Comparison of ENCODE assay signal across 24 mouse cellular contexts in genomic region chr9:65514431-65514830, GRCm38 (mm10). TPM values are rescaled to one million over a fixed set of nuclear protein-coding genes. Genes with fewer than 3 reads are reported as not detected.
DNase-seq lines count a peak whose midpoint lies in the region; ATAC-seq and TF ChIP-seq lines count a peak whose summit lies in the region.
"Had no signal": no experiment of that assay in that cellular context is flagged by ENCODE, and none has a peak within 500 bp of the region (broad histone marks: within the 10 kb centered on the region; RNA-seq: fewer than 3 reads in every experiment).

No protein-coding gene starts in this region.

- 72% methylated on average over 8 of the region's 8 CpGs for WGBS in hindbrain, embryonic 10.5 days
- 61% methylated on average over 8 of the region's 8 CpGs for WGBS in hindbrain, embryonic 13.5 days
- 67% methylated on average over 8 of the region's 8 CpGs for WGBS in midbrain, embryonic 13.5 days
- 73% methylated on average over 8 of the region's 8 CpGs for WGBS in midbrain, embryonic 11.5 days
- 68% methylated on average over 8 of the region's 8 CpGs for WGBS in embryonic facial prominence, embryonic 10.5 days
- 47% methylated on average over 8 of the region's 8 CpGs for WGBS in hindbrain, postnatal 0 days
- 75% methylated on average over 8 of the region's 8 CpGs for WGBS in forebrain, embryonic 11.5 days

- H3K27ac ChIP-seq in hindbrain, embryonic 10.5 days: peak overlapping the region; percentile 72
- no peak overlapping the region for H3K27ac ChIP-seq in hindbrain, embryonic 13.5 days
- H3K27ac ChIP-seq in midbrain, embryonic 13.5 days: no peak overlapping the region; the same call in 1 of the 2 replicates
- H3K27ac ChIP-seq in midbrain, embryonic 11.5 days (ENCODE audit: low read depth, low read length): no peak overlapping the region
- H3K27ac ChIP-seq in embryonic facial prominence, embryonic 10.5 days (replicated peaks): 0 out of 2 replicates have a peak overlapping the region, but pooled peaks have one; percentile 5
- peak overlapping the region; percentile 34 for H3K27ac ChIP-seq in hindbrain, postnatal 0 days
- H3K27ac ChIP-seq in forebrain, embryonic 11.5 days (ENCODE audit: low read depth, low read length): no peak overlapping the region
- H3K27ac ChIP-seq: heart, embryonic 13.5 days; kidney, embryonic 15.5 days; limb, embryonic 13.5 days; liver, embryonic 13.5 days had no signal

- no peak for DNase-seq in hindbrain, embryonic 10.5 days (ENCODE audit: low spot score)
- DNase-seq in midbrain, embryonic 11.5 days (ENCODE audit: low spot score, missing footprints): no peak
- no peak for DNase-seq in embryonic facial prominence, embryonic 10.5 days (ENCODE audit: low spot score)
- no peak for DNase-seq in hindbrain, postnatal 0 days (ENCODE audit: low spot score)
- no peak for DNase-seq in adrenal gland, postnatal 10 days
- no peak for DNase-seq in forebrain, embryonic 11.5 days (ENCODE audit: low spot score)
- DNase-seq: adrenal gland, postnatal 36 days; gastrocnemius, postnatal 25 days; heart, adult 18-20 months; heart, postnatal 14 days; kidney, adult 11 months; kidney, postnatal 36 days; layer of hippocampus, postnatal 36 days; liver, embryonic 13.5 days; lung, adult 2 months; lung, postnatal 36 days had no signal

- H3K4me2 ChIP-seq in hindbrain, embryonic 13.5 days: no peak overlapping the region
- no peak overlapping the region for H3K4me2 ChIP-seq in midbrain, embryonic 13.5 days (replicated peaks)
- H3K4me2 ChIP-seq in midbrain, embryonic 11.5 days: no peak overlapping the region
- H3K4me2 ChIP-seq in hindbrain, postnatal 0 days (ENCODE audit: low read depth, low read length): no peak overlapping the region
- H3K4me2 ChIP-seq in forebrain, embryonic 11.5 days (ENCODE audit: low read depth, low read length, severe bottlenecking): no peak overlapping the region
- H3K4me2 ChIP-seq: heart, embryonic 13.5 days; kidney, embryonic 15.5 days; limb, embryonic 13.5 days; liver, embryonic 13.5 days had no signal

- no peak for ATAC-seq in hindbrain, embryonic 13.5 days (ENCODE audit: low FRiP score)
- peak; percentile 62 for ATAC-seq in midbrain, embryonic 13.5 days
- no peak for ATAC-seq in midbrain, embryonic 11.5 days (ENCODE audit: low FRiP score)
- peak; percentile 78 for ATAC-seq in hindbrain, postnatal 0 days
- ATAC-seq in forebrain, embryonic 11.5 days (replicated peaks; ENCODE audit: low FRiP score): no peak

- H3K9ac ChIP-seq in hindbrain, embryonic 13.5 days: no peak overlapping the region
- no peak overlapping the region for H3K9ac ChIP-seq in midbrain, embryonic 13.5 days (replicated peaks)
- H3K9ac ChIP-seq in midbrain, embryonic 11.5 days (ENCODE audit: low read length): no peak overlapping the region
- H3K9ac ChIP-seq in hindbrain, postnatal 0 days (replicated peaks; ENCODE audit: low read length): no peak overlapping the region
- H3K9ac ChIP-seq in forebrain, embryonic 11.5 days (ENCODE audit: low read length): no peak overlapping the region
- H3K9ac ChIP-seq: heart, embryonic 13.5 days; kidney, embryonic 15.5 days; limb, embryonic 13.5 days; liver, embryonic 13.5 days had no signal

- H3K4me1 ChIP-seq in hindbrain, embryonic 10.5 days (replicated peaks): peaks cover 33% of the 10 kb centered on the region
- H3K4me1 ChIP-seq in hindbrain, embryonic 13.5 days (replicated peaks): peaks cover 8% of the 10 kb centered on the region
- peaks cover 6% of the 10 kb centered on the region; the same call in 1 of the 2 replicates for H3K4me1 ChIP-seq in midbrain, embryonic 13.5 days (replicated peaks)
- peaks cover 3% of the 10 kb centered on the region; the same call in 1 of the 2 replicates for H3K4me1 ChIP-seq in midbrain, embryonic 11.5 days (ENCODE audit: control insufficient read depth, insufficient read depth, low read length)
- H3K4me1 ChIP-seq in embryonic facial prominence, embryonic 10.5 days: peaks cover 25% of the 10 kb centered on the region
- no peaks in the 10 kb centered on the region for H3K4me1 ChIP-seq in hindbrain, postnatal 0 days (ENCODE audit: insufficient read depth, low read length)
- no peaks in the 10 kb centered on the region for H3K4me1 ChIP-seq in forebrain, embryonic 11.5 days (replicated peaks; ENCODE audit: control insufficient read depth, insufficient read depth, low read length)
- H3K4me1 ChIP-seq: liver, embryonic 13.5 days had no signal

- no peaks in the 10 kb centered on the region for H3K9me3 ChIP-seq in hindbrain, embryonic 10.5 days
- H3K9me3 ChIP-seq in hindbrain, embryonic 13.5 days: no peaks in the 10 kb centered on the region
- H3K9me3 ChIP-seq in midbrain, embryonic 13.5 days: no peaks in the 10 kb centered on the region
- H3K9me3 ChIP-seq in midbrain, embryonic 11.5 days (ENCODE audit: control insufficient read depth, low read length): no peaks in the 10 kb centered on the region
- no peaks in the 10 kb centered on the region for H3K9me3 ChIP-seq in embryonic facial prominence, embryonic 10.5 days
- H3K9me3 ChIP-seq in hindbrain, postnatal 0 days (ENCODE audit: low read length): no peaks in the 10 kb centered on the region
- H3K9me3 ChIP-seq in forebrain, embryonic 11.5 days (ENCODE audit: control insufficient read depth, low read length): no peaks in the 10 kb centered on the region
- H3K9me3 ChIP-seq: heart, embryonic 13.5 days; kidney, embryonic 15.5 days; limb, embryonic 13.5 days; liver, embryonic 13.5 days; megakaryocyte, embryonic 14.5 days had no signal

- no peak for TF ChIP-seq CTCF in hindbrain, postnatal 0 days (IDR thresholded peaks at IDR 0.05; ENCODE audit: low read depth)

- 0 out of 2 replicates have a peak, but pooled peaks cover 3% of the 10 kb centered on the region for H3K27me3 ChIP-seq in hindbrain, embryonic 10.5 days (ENCODE audit: insufficient read depth, poor library complexity, severe bottlenecking)
- no peaks in the 10 kb centered on the region for H3K27me3 ChIP-seq in hindbrain, embryonic 13.5 days
- no peaks in the 10 kb centered on the region for H3K27me3 ChIP-seq in midbrain, embryonic 13.5 days
- H3K27me3 ChIP-seq in midbrain, embryonic 11.5 days (ENCODE audit: control insufficient read depth, insufficient read depth, low read length): no peaks in the 10 kb centered on the region
- H3K27me3 ChIP-seq in embryonic facial prominence, embryonic 10.5 days (replicated peaks; ENCODE audit: low read depth, poor library complexity, severe bottlenecking): peaks cover 5% of the 10 kb centered on the region; the same call in 1 of the 2 replicates
- H3K27me3 ChIP-seq in hindbrain, postnatal 0 days (ENCODE audit: insufficient read depth, low read length): no peaks in the 10 kb centered on the region
- H3K27me3 ChIP-seq in forebrain, embryonic 11.5 days (ENCODE audit: control insufficient read depth, insufficient read depth, low read length): no peaks in the 10 kb centered on the region
- H3K27me3 ChIP-seq: limb, embryonic 13.5 days had no signal

- H3K36me3 ChIP-seq in hindbrain, embryonic 10.5 days: no peaks in the 10 kb centered on the region
- no peaks in the 10 kb centered on the region for H3K36me3 ChIP-seq in hindbrain, embryonic 13.5 days
- H3K36me3 ChIP-seq in midbrain, embryonic 13.5 days: no peaks in the 10 kb centered on the region
- H3K36me3 ChIP-seq in midbrain, embryonic 11.5 days (ENCODE audit: control insufficient read depth, insufficient read depth, low read length): no peaks in the 10 kb centered on the region
- H3K36me3 ChIP-seq in embryonic facial prominence, embryonic 10.5 days (replicated peaks): no peaks in the 10 kb centered on the region
- H3K36me3 ChIP-seq in hindbrain, postnatal 0 days (ENCODE audit: insufficient read depth, low read length): no peaks in the 10 kb centered on the region
- no peaks in the 10 kb centered on the region for H3K36me3 ChIP-seq in forebrain, embryonic 11.5 days (ENCODE audit: control insufficient read depth, insufficient read depth, low read length)
- H3K36me3 ChIP-seq: heart, embryonic 13.5 days; kidney, embryonic 15.5 days; limb, embryonic 13.5 days; liver, embryonic 13.5 days had no signal

- H3K4me3 ChIP-seq in hindbrain, embryonic 10.5 days: no peak overlapping the region
- H3K4me3 ChIP-seq in hindbrain, embryonic 13.5 days: no peak overlapping the region
- H3K4me3 ChIP-seq in midbrain, embryonic 13.5 days (replicated peaks): no peak overlapping the region
- no peak overlapping the region for H3K4me3 ChIP-seq in midbrain, embryonic 11.5 days (ENCODE audit: low read depth, low read length)
- H3K4me3 ChIP-seq in embryonic facial prominence, embryonic 10.5 days: no peak overlapping the region
- H3K4me3 ChIP-seq in hindbrain, postnatal 0 days (ENCODE audit: low read length): no peak overlapping the region
- H3K4me3 ChIP-seq in forebrain, embryonic 11.5 days (ENCODE audit: low read depth, low read length): no peak overlapping the region
- H3K4me3 ChIP-seq: heart, embryonic 13.5 days; kidney, embryonic 15.5 days; limb, embryonic 13.5 days; liver, embryonic 13.5 days; megakaryocyte, embryonic 14.5 days had no signal

RNA-seq across cellular contexts. Expression of gene Ankdd1a, which starts 5.6 kb away (rescaled TPM):
- polyA plus RNA-seq in hindbrain, embryonic 10.5 days (2016; fragmentation: Nextera tagmentation; extraction: Ambion mirVana): 0.11 TPM in 1 of 2 replicates, not detected in the other
- 0.51 and 0.75 TPM in 2 replicates for polyA plus RNA-seq in hindbrain, embryonic 13.5 days (2015; fragmentation: Nextera tagmentation; extraction: Ambion mirVana)
- polyA plus RNA-seq in midbrain, embryonic 13.5 days (2015; fragmentation: Nextera tagmentation; extraction: Ambion mirVana): 0.63 and 0.72 TPM in 2 replicates
- not detected in 2 replicates for polyA plus RNA-seq in midbrain, embryonic 11.5 days (2014; fragmentation: Nextera tagmentation; extraction: Ambion mirVana)
- not detected in 2 replicates for polyA plus RNA-seq in embryonic facial prominence, embryonic 10.5 days (2016; fragmentation: Nextera tagmentation; extraction: Ambion mirVana)
- total RNA-seq in hindbrain, postnatal 0 days (2014; rRNA removed): 3.7 and 5.9 TPM in 2 replicates
- 0.81 and 1.2 TPM in 2 replicates for polyA plus RNA-seq in hindbrain, postnatal 0 days (2015; fragmentation: Nextera tagmentation; extraction: Ambion mirVana)
- total RNA-seq in adrenal gland, postnatal 10 days (2021): under 1 TPM in 1 of 2 experiments, not detected in 1; 0.45 TPM
- 0.20 TPM in 1 of 2 replicates, not detected in the other for polyA plus RNA-seq in forebrain, embryonic 11.5 days (2014; fragmentation: Nextera tagmentation; extraction: Ambion mirVana)
- total RNA-seq: ES-E14; gastrocnemius, postnatal 25 days; heart, adult 18-20 months; heart, postnatal 14 days had no signal
- polyA plus RNA-seq: heart, embryonic 13.5 days; kidney, embryonic 15.5 days; limb, embryonic 13.5 days; liver, embryonic 13.5 days; testis, adult 2 months had no signal

RNA-seq across cellular contexts. Expression of gene Spg21, which starts 53.7 kb away (rescaled TPM):
- polyA plus RNA-seq in hindbrain, embryonic 10.5 days (2016; fragmentation: Nextera tagmentation; extraction: Ambion mirVana): 98.2 and 102 TPM in 2 replicates
- 136 and 144 TPM in 2 replicates for polyA plus RNA-seq in hindbrain, embryonic 13.5 days (2015; fragmentation: Nextera tagmentation; extraction: Ambion mirVana)
- polyA plus RNA-seq in midbrain, embryonic 13.5 days (2015; fragmentation: Nextera tagmentation; extraction: Ambion mirVana): 138 and 140 TPM in 2 replicates
- 122 and 125 TPM in 2 replicates for polyA plus RNA-seq in midbrain, embryonic 11.5 days (2014; fragmentation: Nextera tagmentation; extraction: Ambion mirVana)
- 103 and 112 TPM in 2 replicates for polyA plus RNA-seq in embryonic facial prominence, embryonic 10.5 days (2016; fragmentation: Nextera tagmentation; extraction: Ambion mirVana)
- total RNA-seq in hindbrain, postnatal 0 days (2014; rRNA removed): 71.6 and 72.1 TPM in 2 replicates
- polyA plus RNA-seq in hindbrain, postnatal 0 days (2015; fragmentation: Nextera tagmentation; extraction: Ambion mirVana): 91.9 and 99.3 TPM in 2 replicates
- 10 to 100 TPM; 53.6 to 54.4 TPM for total RNA-seq in adrenal gland, postnatal 10 days (2021)
- 95.5 and 110 TPM in 2 replicates for polyA plus RNA-seq in forebrain, embryonic 11.5 days (2014; fragmentation: Nextera tagmentation; extraction: Ambion mirVana)

Comparison
In these comparisons a context has a peak if more than half of its experiments do, and no peak if none do; other contexts are left out.
1. H3K27ac ChIP-seq: peak in hindbrain, embryonic 10.5 days (single experiment), embryonic facial prominence, embryonic 10.5 days (single experiment) and hindbrain, postnatal 0 days (single experiment); none in hindbrain, embryonic 13.5 days (single experiment), midbrain, embryonic 13.5 days (single experiment), midbrain, embryonic 11.5 days (single experiment) and forebrain, embryonic 11.5 days (single experiment).
2. ATAC-seq: peak in midbrain, embryonic 13.5 days (single experiment) and hindbrain, postnatal 0 days (single experiment); none in hindbrain, embryonic 13.5 days (single experiment), midbrain, embryonic 11.5 days (single experiment) and forebrain, embryonic 11.5 days (single experiment).